Mouse (Mus musculus) forebrain, embryonic 16.5 days (tissue): Measurements from ENCODE around the gene Olfr624. TPM values are rescaled to one million over a fixed set of nuclear protein-coding genes. Genes with fewer than 3 reads are reported as not detected.

Experiments
- polyA plus RNA-seq: library from polyadenylated mRNA; unstranded; fragments of >200 nt; fragmentation: Nextera tagmentation; extraction: Ambion mirVana; gene quantifications from 2 replicates; pipeline ENCODE4 v1.2.1, GENCODE M21; 2015

Gene Olfr624
- polyA plus RNA-seq, 1 experiment from 2014 or later = not detected

Other genes starting within 250 kb of the Olfr624 start
- gene Olfr605, start 225.8 kb downstream of the Olfr624 start, polyA plus RNA-seq = not detected in 2 replicates
- gene Olfr606, start 222.1 kb downstream of the Olfr624 start, polyA plus RNA-seq = not detected in 2 replicates
- not detected in 2 replicates for gene Olfr607, start 207.0 kb downstream of the Olfr624 start, polyA plus RNA-seq
- gene Olfr608, start 201.3 kb downstream of the Olfr624 start, polyA plus RNA-seq = not detected in 2 replicates
- gene Olfr609, start 173.1 kb downstream of the Olfr624 start, polyA plus RNA-seq = not detected in 2 replicates
- gene Olfr610, start 159.1 kb downstream of the Olfr624 start, polyA plus RNA-seq = not detected in 2 replicates
- not detected in 2 replicates for gene Olfr611, start 150.3 kb downstream of the Olfr624 start, polyA plus RNA-seq
- not detected in 2 replicates for gene Olfr612, start 128.5 kb downstream of the Olfr624 start, polyA plus RNA-seq
- not detected in 2 replicates for gene Olfr613, start 123.1 kb downstream of the Olfr624 start, polyA plus RNA-seq
- gene Olfr615, start 115.1 kb downstream of the Olfr624 start, polyA plus RNA-seq = not detected in 2 replicates
- gene Olfr616, start 102.0 kb downstream of the Olfr624 start, polyA plus RNA-seq = not detected in 2 replicates
- not detected in 2 replicates for gene Olfr617, start 98.1 kb downstream of the Olfr624 start, polyA plus RNA-seq
- gene Olfr618, start 81.1 kb downstream of the Olfr624 start, polyA plus RNA-seq = not detected in 2 replicates
- gene Olfr619, start 70.6 kb downstream of the Olfr624 start, polyA plus RNA-seq = not detected in 2 replicates
- not detected in 2 replicates for gene Olfr620, start 58.7 kb downstream of the Olfr624 start, polyA plus RNA-seq
- not detected in 2 replicates for gene Olfr622, start 28.5 kb downstream of the Olfr624 start, polyA plus RNA-seq
- not detected in 2 replicates for gene Olfr623, start 7.5 kb downstream of the Olfr624 start, polyA plus RNA-seq
- not detected in 2 replicates for gene Olfr625-ps1, start 11.5 kb upstream of the Olfr624 start, polyA plus RNA-seq
- gene Olfr243, start 43.5 kb upstream of the Olfr624 start, polyA plus RNA-seq = not detected in 2 replicates
- gene Olfr628, start 59.2 kb upstream of the Olfr624 start, polyA plus RNA-seq = not detected in 2 replicates
- gene Olfr629, start 73.8 kb upstream of the Olfr624 start, polyA plus RNA-seq = not detected in 2 replicates
- gene Olfr630, start 86.1 kb upstream of the Olfr624 start, polyA plus RNA-seq = not detected in 2 replicates
- gene Olfr69, start 100.4 kb upstream of the Olfr624 start, polyA plus RNA-seq = not detected in 2 replicates
- gene Olfr68, start 108.5 kb upstream of the Olfr624 start, polyA plus RNA-seq = not detected in 2 replicates
- gene Olfr67, start 120.6 kb upstream of the Olfr624 start, polyA plus RNA-seq = not detected in 2 replicates
- gene Hbb-bt, start 142.8 kb upstream of the Olfr624 start, polyA plus RNA-seq = 1,171 and 1,472 TPM in 2 replicates
- gene Hbb-bs, start 156.9 kb upstream of the Olfr624 start, polyA plus RNA-seq = 3,869 and 4,747 TPM in 2 replicates
- gene Hbb-bh2, start 169.3 kb upstream of the Olfr624 start, polyA plus RNA-seq = not detected in 2 replicates
- 0.43 TPM in 1 of 2 replicates, not detected in the other for gene Hbb-bh1, start 172.0 kb upstream of the Olfr624 start, polyA plus RNA-seq
- gene Hbb-y, start 182.0 kb upstream of the Olfr624 start, polyA plus RNA-seq = 24.4 and 25.7 TPM in 2 replicates
- gene Olfr66, start 215.1 kb upstream of the Olfr624 start, polyA plus RNA-seq = not detected in 2 replicates
- gene Olfr64, start 223.3 kb upstream of the Olfr624 start, polyA plus RNA-seq = not detected in 2 replicates
- not detected in 2 replicates for gene Olfr65, start 232.3 kb upstream of the Olfr624 start, polyA plus RNA-seq